Mouse (Mus musculus) neutrophil, adult 5-6 weeks (primary cell): ENCODE results near the gene Megf9. TPM values are rescaled to one million over a fixed set of nuclear protein-coding genes. Genes with fewer than 3 reads are reported as not detected.

Source experiments
- ATAC-seq: fragments of 151-379, 151-347 bp; 2 replicates; pipeline ENCODE4 v1.8.0; 2017; ENCODE audit warnings: mild to moderate bottlenecking, moderate TSS enrichment; ENCODE audit not compliant: insufficient number of reproducible peaks, poor library complexity, low FRiP score, severe bottlenecking; ENCODE audit errors: extremely low read depth
- total RNA-seq: library from RNA; stranded (forward); fragments of 200-1000 nt; gene quantifications from 2 replicates; pipeline ENCODE4 v1.2.3, GENCODE M21; 2017

Gene Megf9
- total RNA-seq, 1 experiment from 2014 or later, result 12.7 TPM

DNA sequence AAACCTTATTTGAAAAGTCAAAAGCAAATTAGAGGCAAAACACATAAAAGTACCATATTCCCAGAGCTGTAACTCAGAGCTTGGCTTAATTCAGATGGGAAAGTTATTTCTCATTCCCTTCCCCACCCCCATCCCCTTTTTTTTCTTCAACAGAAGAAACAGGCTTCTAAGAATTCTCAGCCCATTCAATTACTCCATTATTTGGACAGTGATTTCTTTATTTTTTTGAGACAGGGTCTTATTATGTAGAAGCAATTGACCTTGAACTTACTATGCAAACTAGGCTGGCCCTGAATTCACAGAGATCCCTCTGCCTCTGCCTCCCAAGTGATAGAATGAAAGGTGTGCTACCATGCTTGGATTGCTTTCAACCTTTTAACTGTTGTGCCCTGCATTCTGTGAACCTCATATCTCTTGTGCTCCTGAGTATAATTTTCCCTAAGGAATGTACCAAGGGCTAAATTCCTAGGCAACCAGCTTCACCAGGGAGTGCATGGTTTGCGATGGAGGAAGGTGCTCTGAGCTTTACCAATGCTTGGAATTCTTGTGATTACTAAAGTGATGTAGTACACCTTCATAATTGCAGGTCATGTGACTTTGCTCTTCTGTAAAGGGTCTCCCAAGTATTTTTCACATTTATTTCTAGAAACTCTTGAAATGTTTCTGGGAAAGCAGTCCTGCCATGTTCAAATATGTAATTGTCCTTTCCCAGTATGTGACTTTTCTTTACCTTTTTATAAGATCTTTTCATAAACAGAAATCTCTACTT lies 68.7 kb downstream of the Megf9 start:
- ATAC-seq, result no peak

DNA sequence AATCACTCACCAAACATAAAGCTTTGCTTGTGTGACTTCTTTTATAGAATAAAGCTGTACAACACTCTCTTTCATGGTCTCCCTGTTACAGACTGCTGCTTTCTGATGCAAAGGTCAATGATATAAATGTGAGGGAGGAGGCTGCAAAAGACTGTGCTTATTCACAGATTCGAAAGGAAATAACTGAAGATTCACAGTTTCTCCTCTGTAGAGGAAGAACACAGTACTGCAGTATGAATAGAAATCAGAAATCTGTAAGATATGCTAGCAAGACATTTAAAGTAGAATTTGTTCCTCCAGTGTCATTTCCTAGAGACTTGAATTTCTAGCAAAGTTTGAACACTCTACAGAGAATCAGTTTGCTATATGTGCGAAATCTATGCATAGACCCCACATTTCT lies 71.5 kb downstream of the Megf9 start:
- no peak for ATAC-seq

DNA sequence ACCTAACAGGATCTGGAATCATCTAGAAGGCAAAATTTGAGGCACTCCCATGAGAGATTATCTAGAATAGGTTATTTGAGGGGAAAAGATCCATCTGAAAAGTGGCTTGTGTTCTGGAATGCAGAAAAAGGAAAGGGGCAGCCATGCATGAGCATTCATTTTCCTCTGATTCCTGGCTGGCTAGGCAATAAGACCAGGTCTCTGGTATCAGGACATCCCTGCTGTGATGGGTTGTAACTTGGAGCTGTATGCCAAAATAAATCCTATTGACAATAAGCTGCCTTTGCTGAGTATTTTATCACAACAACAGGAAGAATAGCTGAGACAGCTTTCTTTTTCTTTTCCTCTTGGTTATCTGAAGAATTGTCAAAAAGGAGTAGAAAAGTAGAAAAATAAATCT lies 73.4 kb downstream of the Megf9 start:
- ATAC-seq, result no peak

DNA sequence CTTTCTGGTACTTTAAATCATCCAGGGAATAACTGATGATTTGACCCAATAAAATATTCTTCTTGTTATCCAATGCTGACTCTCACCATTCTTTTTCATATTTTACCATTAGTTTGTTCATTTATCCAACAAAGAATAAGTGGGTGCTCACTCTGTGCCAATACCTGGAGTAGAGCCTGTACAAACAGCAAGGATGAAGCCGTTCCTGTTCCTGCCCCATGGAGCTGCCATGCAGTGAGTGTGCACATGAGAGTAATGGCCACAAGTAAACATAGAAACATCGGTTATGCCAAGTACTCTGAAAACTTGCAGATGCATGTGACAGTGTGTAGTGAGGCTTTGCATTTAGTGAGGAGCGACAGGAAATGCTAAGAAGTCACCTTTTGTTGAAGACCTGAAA lies 82.6 kb downstream of the Megf9 start:
- no peak for ATAC-seq

DNA sequence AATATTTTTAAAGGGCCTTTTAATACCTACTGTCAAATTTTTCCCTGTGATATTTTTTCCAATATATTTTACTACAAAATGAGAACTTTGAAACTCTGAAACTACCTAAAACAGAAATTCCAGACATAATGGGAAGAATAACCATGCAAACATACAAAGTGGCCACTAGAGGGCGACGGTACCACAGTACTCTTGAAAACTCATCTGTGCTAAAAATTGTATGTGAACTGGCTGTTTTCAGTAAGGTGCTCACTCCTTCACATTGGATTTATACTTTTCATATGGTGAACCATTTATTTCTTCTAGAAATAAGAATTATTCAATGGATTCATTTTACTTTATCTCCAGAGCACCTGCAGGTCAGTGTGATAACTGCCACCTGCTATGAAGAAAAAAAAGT lies 83.0 kb downstream of the Megf9 start:
- peak; percentile 82 for ATAC-seq

DNA sequence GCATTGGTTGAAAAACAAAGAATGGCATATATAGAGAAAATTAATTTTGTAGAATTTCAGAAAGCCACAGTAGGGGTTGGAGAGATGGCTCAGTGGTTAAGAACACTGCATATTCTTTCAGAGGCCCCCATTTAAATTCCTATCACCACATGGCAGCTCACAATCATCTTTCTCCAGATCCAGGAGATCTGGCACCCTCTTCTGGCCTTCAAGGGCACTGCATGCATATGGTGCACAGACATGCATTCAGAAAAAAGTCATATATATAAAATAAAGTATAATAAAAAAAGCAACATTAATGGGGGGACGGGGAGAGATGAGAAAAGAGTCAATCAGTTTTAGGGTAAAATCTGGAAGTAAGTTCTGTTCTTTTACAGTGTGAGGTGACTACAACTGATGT lies 85.1 kb downstream of the Megf9 start:
- no peak for ATAC-seq

DNA sequence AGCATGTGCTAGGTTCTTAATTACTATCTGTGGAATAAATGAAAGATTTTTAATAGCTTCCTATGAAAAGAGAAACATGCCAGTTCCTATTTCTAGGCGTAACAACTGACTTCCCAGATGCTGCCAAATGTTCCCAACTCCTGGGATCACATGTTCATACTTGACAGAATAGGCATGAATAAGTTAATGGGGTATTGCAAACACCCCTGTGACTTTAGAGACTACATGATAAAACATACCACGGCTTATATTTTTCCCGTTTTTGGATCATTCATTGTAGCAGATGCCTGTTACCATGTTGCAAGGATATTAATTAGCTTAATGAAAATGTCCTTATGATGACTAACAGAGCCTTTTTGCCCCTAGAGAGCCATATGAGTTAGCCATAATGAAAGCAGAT lies 88.0 kb downstream of the Megf9 start:
- no peak for ATAC-seq

DNA sequence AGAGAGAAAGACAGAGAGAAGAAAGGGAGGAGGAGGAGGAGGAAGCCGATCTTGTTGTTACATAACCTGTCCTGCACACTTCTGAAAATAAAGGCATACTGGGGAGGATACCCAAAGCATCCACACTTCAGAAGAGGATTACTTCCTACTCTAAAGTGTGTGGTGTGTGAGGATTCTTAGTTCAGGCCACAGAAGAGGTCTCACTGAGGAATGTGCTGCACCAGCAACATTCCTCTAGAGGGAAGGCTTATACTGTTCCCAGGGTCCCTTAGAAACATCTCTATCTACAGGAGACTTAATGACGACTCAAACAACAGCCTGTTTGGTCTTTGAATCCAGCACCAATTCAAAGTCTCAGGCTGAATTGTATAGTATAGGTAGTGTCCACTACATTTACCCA lies 114.6 kb downstream of the Megf9 start:
- ATAC-seq, result no peak

DNA sequence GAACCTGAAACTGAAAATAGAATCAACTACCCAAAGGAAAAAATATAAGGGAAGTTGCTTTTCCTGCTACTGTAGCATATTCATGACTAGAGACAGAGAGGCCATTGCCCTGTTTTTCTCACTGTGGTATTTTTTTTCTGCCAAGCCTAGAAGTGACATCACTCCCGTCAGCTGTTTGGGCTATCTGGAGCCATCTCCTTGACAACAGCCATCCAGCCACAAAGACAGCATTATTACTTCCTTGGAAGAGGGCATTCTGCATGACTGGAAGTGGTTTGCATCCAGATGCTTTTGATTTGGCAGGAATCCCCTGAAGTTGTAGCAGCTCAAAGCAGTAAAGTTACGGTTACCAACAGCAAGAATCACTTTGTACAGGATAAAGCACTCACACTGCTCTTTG lies 122.7 kb downstream of the Megf9 start:
- ATAC-seq, result no peak

DNA sequence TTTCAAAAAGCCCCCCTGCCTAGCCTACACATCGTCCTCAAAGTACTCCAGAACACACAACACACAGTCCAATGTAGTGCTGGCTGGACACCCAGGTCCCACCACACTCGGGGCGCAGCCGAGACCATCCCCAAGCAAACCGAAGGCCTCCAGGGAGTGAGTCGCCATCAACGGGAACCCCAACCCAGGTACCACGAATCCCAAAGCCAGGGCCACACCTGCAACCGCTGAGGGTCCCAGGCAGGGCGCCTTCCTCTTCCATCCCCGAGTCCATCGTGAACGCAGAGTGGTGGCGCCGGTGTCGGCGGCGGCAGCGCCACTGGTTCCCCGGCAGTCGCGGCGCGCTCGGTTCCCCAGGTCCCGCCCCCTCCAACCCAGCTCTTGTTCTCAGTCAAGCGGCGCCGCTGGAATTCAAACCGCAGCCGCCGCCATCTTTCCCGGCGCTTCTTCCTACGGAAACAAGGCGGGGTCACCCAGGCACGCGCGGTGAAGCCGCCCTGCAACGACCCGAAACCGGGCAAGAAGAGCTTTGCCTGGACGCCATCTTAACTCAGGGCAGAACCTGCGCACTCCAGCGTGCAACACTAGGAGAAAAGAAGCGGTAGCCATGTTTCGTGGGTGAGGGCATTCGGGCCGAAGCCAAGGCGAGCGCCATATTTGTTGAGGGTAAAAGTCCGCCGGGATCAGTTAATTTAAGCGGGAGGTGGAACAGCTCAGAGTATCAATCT lies 124.6 kb downstream of the Megf9 start, which contains the start of gene Cdk5rap2:
Gene Cdk5rap2, minus strand, starts transcription at position 450 of the 728 bp plus-strand sequence.
- ATAC-seq, result peak; percentile 99

DNA sequence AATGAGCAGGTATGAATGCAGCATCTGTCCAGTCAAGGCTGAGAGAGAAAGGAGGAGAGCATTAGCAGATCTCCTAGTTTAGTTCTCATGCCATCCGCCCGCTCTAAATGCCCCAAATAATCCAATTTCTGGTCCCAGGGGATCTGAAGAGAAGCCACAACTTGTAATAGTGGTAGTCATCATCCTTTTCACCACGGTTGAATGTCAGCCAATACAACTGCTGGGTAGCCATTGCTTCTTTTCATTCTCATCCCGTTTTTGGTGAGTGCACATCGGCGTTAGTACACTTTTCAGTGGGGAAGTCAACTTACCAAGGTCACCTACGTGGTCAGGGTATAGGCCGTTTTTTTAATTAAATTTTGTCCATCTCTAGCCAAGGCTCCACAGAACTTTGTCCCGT lies 125.3 kb downstream of the Megf9 start:
- ATAC-seq, result no peak

DNA sequence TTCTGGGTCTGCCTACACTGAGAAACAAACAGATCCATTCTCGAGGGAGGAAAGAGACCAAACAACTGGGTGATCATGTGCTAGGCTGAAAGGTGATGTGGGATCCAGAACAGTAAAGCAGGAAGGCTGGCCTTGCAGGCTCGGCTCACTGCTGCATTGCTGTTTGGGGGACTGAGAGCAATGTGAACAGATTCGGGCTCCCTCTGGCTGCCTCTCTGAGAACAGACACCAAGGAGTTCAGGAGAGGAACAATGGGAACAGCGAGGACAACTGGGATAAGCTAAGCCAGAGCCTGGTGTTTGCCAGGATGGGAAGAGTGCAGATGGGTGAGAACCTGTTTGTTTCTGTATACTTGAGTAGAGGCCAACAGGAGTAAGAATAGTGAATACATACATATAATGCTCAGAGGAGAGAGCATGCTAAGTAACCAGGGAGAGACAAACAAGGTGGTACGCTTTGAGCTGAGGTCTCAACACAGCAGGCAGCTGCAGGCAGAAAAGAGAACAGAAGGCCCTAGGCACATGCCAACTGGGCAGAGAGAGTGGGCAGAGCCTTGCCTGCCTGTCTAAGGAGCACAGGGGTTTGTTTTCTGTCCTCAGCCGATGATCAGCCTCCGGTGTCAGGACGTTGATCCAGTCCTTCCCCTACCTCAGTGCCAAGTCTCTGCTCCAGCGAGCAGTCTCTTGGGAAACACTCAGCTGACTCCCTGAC lies 132.5 kb downstream of the Megf9 start:
- no peak for ATAC-seq

DNA sequence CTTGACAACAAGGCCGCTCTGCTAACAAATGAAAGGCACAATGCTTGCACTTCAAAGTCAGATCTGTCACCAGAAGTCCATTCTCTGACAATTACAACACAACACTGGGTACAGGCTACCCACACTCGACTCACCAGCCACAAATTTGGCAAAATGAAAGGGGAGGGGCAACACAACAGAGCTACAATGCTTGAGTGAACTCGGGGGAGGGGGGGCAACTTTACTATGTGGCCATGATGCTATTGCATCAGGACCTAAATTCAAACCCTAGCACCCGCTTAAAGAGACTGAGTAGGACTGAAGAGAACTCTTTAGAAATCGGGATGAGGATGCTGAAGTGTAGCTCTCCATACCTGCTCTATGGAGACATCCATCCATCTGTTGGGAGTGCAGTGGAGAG lies 135.3 kb downstream of the Megf9 start:
- ATAC-seq, result no peak

DNA sequence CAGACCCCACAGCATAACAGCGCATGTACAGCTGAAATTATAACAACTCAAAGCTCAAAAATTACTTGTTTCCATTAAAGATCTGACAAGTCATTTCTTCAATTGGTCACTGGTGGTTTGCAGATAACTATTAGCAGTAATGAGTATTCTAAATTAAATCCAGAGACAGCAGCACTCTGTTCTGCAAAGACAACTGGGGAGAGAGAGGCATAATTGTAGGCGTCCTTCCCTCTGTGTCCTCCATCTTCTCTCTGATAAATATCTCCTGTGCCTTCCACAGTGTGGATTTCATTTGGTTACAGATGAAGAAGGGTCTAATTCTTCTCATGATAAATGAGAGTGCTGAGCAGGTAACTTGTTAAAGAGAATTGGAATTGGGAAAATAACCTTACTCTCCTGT lies 135.7 kb downstream of the Megf9 start:
- ATAC-seq, result no peak

DNA sequence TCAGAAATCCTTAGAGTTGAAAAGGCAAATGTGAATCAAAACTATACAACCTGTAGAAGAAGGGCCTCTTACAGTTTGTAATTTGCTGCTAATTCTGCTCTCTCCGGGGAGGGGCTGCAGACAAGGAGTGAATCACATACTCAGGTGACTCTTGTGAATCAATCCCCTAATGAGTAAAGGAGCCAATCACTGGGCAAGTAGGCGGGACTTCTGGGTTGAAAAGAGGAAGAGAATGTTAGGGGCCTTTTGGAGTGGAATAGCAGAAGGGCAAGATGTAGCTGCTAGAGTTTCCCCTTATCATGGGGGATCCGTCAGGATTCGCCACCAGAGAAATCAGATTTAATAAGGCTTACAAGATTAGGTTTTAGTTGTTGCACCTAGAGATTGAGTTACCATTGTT lies 136.7 kb downstream of the Megf9 start:
- ATAC-seq, result no peak

DNA sequence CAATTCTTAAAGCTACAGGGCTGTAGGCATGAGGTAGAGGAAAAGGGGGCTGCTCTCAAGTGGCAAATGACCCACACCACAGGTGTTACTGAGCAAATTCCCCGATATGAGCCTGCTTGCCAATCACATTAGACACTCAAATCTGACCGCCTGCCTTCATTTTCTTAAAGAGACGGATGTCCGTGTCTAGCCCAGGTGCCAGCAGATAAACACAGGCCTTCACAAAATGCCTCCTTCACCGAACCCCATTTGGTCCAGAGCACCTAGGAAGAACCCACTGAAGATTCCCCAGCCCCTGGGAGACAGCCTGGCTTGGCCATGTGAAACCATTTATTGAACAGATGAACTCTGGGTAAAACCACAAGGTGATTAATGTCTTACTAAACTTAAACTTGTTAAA lies 138.1 kb downstream of the Megf9 start:
- no peak for ATAC-seq

DNA sequence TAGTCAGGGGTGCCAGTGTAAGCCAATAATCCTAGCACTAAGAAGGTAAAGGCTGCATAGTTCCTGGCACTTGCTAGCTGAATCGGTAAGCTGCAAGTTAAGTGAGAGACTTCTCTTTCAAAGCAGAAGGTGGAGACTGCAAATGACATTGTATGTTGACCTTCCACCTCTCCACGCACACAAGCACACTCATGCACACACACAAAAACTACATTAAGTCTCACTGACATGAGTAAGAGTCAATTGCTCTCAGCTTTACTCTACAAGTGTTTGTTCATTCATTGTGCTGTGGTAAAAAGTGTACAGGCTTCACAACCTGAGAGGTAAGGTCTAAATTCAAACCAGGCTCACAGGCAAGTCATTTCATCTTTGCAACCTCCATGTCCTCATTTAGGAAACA lies 140.1 kb downstream of the Megf9 start:
- ATAC-seq, result no peak

DNA sequence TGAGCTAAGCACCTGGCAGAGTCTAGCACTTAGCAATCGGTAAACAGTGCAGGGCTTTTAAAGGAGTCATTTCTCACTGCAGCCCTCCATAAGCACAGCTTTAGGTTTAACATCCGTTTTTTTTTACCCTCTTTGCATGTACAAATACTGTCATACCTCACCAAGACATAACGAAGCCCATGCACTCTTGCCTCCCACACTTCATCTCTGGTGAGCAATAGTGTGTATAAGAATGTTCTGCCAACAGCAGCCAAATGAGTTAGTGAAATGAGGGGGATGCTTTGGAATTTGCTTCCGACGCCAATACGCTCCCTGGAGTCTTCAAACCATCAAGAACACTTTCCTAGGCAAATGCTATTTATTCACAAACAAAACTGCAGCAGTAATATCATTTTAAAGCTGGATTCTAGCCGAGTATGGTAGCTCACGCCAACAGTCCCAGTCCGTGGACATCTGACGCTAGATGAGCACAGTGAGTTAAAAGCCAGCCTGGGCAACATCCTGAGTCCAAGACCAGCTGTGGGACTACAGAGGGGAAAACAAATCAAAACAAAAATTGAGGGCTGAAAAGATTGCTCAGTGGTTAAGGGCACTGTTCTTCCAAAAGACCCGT lies 142.9 kb downstream of the Megf9 start:
- ATAC-seq, result no peak

DNA sequence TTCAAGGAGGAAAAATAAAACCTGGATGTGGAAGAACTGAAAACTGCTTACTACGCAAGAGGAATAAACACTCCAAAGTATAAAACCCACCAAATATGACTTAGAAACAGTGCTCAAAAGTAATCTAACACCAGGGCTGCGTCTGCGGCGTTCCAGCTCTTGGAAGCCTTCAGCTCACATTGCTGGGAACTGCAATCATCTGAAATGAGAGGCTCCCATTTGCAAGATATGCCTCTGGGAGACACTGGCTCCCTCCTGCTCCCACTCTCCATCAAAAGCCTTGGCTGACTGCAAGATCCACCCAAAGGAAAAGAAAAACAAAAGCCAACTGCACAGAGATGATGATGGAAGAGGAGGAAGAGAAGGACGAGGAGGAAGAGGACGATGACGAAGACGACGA lies 143.7 kb downstream of the Megf9 start:
- ATAC-seq, result no peak

DNA sequence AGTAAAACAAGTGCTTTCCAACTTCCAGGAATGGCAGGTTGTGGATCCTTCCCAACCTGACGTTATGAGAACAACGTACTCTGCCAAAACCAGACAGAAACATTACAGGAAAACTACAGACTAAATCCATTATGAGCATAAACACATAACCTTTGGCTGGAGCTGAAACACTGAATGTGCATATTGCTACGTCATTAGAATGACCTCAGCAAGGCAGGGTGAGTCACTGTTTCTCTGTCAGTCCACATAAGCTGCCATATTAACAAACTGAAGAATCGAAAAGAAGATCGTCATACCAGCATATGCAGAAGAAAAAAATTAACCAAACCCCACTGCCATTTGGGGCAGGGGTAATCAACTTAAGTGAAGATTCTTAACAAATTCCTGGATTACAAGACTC lies 148.6 kb downstream of the Megf9 start:
- no peak for ATAC-seq
